Comparison of ENCODE assay signal across 8 mouse cellular contexts in the genomic region with DNA sequence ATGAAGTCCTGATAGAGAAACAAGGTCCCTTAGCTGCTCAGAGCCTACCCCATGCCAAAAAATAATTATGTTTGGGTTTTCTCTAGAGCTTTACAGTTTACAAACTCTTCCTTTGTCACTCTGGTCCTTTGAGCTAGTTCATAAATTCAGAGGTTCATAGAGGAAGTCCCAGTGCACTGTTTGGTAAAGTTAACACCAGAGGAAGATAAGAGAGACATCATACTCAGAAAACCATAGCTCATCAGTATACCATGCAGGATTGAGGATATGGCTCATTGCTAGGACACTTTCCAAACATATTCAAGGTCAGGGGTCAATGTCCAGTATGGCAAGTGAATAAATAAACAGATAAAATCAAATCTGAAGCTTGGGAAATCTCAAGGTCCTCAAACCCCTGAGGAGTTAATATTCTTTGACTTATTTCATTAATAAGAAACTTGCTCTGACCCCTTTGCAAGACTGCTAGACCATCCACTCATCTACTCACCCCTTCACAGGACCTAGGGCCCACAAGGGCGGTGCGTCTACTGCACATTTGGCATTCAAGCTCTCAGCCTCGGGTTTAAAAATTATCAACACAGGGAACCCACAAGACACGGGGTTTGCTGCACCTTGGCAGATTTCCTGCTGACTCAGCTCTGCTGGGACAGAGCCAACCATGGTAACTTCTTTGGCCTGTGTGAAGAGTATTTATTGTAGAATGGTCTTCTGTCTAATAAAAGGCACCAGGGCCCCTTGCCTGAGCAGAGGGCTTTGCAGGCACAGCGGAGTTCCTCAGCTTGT. TPM values are rescaled to one million over a fixed set of nuclear protein-coding genes. Genes with fewer than 3 reads are reported as not detected.
DNase-seq lines count a peak whose midpoint lies in the region; ATAC-seq and TF ChIP-seq lines count a peak whose summit lies in the region.

No protein-coding gene starts in this region.

- peak; percentile 91 to 97 for DNase-seq in adrenal gland, adult (ENCODE audit: inconsistent age in 2 of 2, low spot score in 1 of 2)
- DNase-seq in gastrocnemius, adult 2 months, result peak; percentile 57
- DNase-seq in kidney, postnatal 10 days, result peak; percentile 88
- DNase-seq in frontal cortex, postnatal 25 days (ENCODE audit: low spot score in 2 of 2), result no peak
- DNase-seq in forebrain, embryonic 10.5 days (ENCODE audit: extremely low spot score, low spot score), result no peak

- intact Hi-C loops in gastrocnemius, adult 2 months (cut with DNase I), result no loop called here

- H3K4me3 ChIP-seq in intestine, embryonic 15.5 days (replicated peaks), result no peak overlapping the region
- no peak overlapping the region for H3K4me3 ChIP-seq in intestine, postnatal 0 days (ENCODE audit: low read depth, low read length)
- no peak overlapping the region for H3K4me3 ChIP-seq in gastrocnemius, adult 2 months
- H3K4me3 ChIP-seq in stomach, embryonic 16.5 days (replicated peaks; ENCODE audit: low read length), result no peak overlapping the region
- no peak overlapping the region for H3K4me3 ChIP-seq in forebrain, embryonic 10.5 days

- no peak overlapping the region for H3K9ac ChIP-seq in intestine, embryonic 15.5 days
- H3K9ac ChIP-seq in intestine, postnatal 0 days (ENCODE audit: low read depth, low read length), result no peak overlapping the region
- no peak overlapping the region for H3K9ac ChIP-seq in stomach, embryonic 16.5 days (ENCODE audit: low read length)

- ATAC-seq in intestine, embryonic 15.5 days, result peak; percentile 67
- ATAC-seq in intestine, postnatal 0 days, result no peak
- ATAC-seq in stomach, embryonic 16.5 days (ENCODE audit: insufficient read depth, low FRiP score), result peak; percentile 76; the same call in 1 of the 2 replicates

- no peaks in the 10 kb centered on the region for H3K36me3 ChIP-seq in intestine, embryonic 15.5 days
- H3K36me3 ChIP-seq in intestine, postnatal 0 days (ENCODE audit: control insufficient read depth, insufficient read depth), result no peaks in the 10 kb centered on the region
- no peaks in the 10 kb centered on the region for H3K36me3 ChIP-seq in stomach, embryonic 16.5 days (ENCODE audit: control insufficient read depth, insufficient read depth, low read length)
- H3K36me3 ChIP-seq in forebrain, embryonic 10.5 days (replicated peaks), result no peaks in the 10 kb centered on the region

- H3K4me1 ChIP-seq in intestine, embryonic 15.5 days (replicated peaks), result peaks cover 15% of the 10 kb centered on the region; the same call in 1 of the 2 replicates
- H3K4me1 ChIP-seq in intestine, postnatal 0 days (replicated peaks; ENCODE audit: control insufficient read depth, insufficient read depth, low read length), result peaks cover 9% of the 10 kb centered on the region
- peaks cover 21% of the 10 kb centered on the region for H3K4me1 ChIP-seq in stomach, embryonic 16.5 days (ENCODE audit: control insufficient read depth, insufficient read depth, low read length)
- no peaks in the 10 kb centered on the region for H3K4me1 ChIP-seq in forebrain, embryonic 10.5 days

- H3K27ac ChIP-seq in intestine, embryonic 15.5 days, result no peak overlapping the region
- H3K27ac ChIP-seq in intestine, postnatal 0 days (ENCODE audit: low read depth, low read length), result no peak overlapping the region
- H3K27ac ChIP-seq in gastrocnemius, adult 2 months, result no peak overlapping the region
- peak overlapping the region; percentile 48 for H3K27ac ChIP-seq in stomach, embryonic 16.5 days (ENCODE audit: low read length)
- H3K27ac ChIP-seq in forebrain, embryonic 10.5 days, result no peak overlapping the region

- no peak for TF ChIP-seq CTCF in intestine, postnatal 0 days (IDR thresholded peaks at IDR 0.05; ENCODE audit: low read depth)
- TF ChIP-seq CTCF in gastrocnemius, adult 2 months (IDR thresholded peaks at IDR 0.05), result no peak

- WGBS in intestine, embryonic 15.5 days, result 32% methylated on average over 5 of the region's 5 CpGs
- 32% methylated on average over 5 of the region's 5 CpGs for WGBS in intestine, postnatal 0 days
- WGBS in stomach, embryonic 16.5 days, result 26% methylated on average over 5 of the region's 5 CpGs
- WGBS in forebrain, embryonic 10.5 days, result 83% methylated on average over 5 of the region's 5 CpGs

- no peak overlapping the region for H3K4me2 ChIP-seq in intestine, embryonic 15.5 days (replicated peaks)
- H3K4me2 ChIP-seq in intestine, postnatal 0 days (replicated peaks; ENCODE audit: low read depth), result no peak overlapping the region
- no peak overlapping the region for H3K4me2 ChIP-seq in stomach, embryonic 16.5 days (ENCODE audit: low read depth, low read length)

- H3K9me3 ChIP-seq in intestine, embryonic 15.5 days, result no peaks in the 10 kb centered on the region
- no peaks in the 10 kb centered on the region for H3K9me3 ChIP-seq in intestine, postnatal 0 days (ENCODE audit: control insufficient read depth)
- no peaks in the 10 kb centered on the region for H3K9me3 ChIP-seq in stomach, embryonic 16.5 days (replicated peaks; ENCODE audit: control insufficient read depth, low read length)
- H3K9me3 ChIP-seq in forebrain, embryonic 10.5 days, result no peaks in the 10 kb centered on the region

- no peaks in the 10 kb centered on the region for H3K27me3 ChIP-seq in intestine, embryonic 15.5 days (replicated peaks)
- no peaks in the 10 kb centered on the region for H3K27me3 ChIP-seq in intestine, postnatal 0 days (replicated peaks; ENCODE audit: control insufficient read depth, insufficient read depth, low read length)
- no peaks in the 10 kb centered on the region for H3K27me3 ChIP-seq in stomach, embryonic 16.5 days (ENCODE audit: control insufficient read depth, insufficient read depth, low read length)
- H3K27me3 ChIP-seq in forebrain, embryonic 10.5 days (ENCODE audit: poor library complexity, severe bottlenecking), result no peaks in the 10 kb centered on the region; the same call in 1 of the 2 replicates

RNA-seq across cellular contexts. Expression of gene Chst15, which starts 8.7 kb away (rescaled TPM):
- polyA plus RNA-seq in intestine, embryonic 15.5 days (2015; fragmentation: Nextera tagmentation; extraction: Ambion mirVana), result 23.0 and 23.1 TPM in 2 replicates
- polyA plus RNA-seq in intestine, postnatal 0 days (2015; fragmentation: Nextera tagmentation; extraction: Ambion mirVana), result 7.9 and 8.7 TPM in 2 replicates
- total RNA-seq in gastrocnemius, adult 2 months (2021), result 1 to 10 TPM; 2.6 to 3.0 TPM
- polyA plus RNA-seq in stomach, embryonic 16.5 days (2015; fragmentation: Nextera tagmentation; extraction: Ambion mirVana), result 24.6 and 25.5 TPM in 2 replicates
- 9.2 and 9.7 TPM in 2 replicates for polyA plus RNA-seq in forebrain, embryonic 10.5 days (2016; fragmentation: Nextera tagmentation; extraction: Ambion mirVana)

Comparison
In these comparisons a context has a peak if more than half of its experiments do, and no peak if none do; other contexts are left out.
1. DNase-seq: peak in adrenal gland, adult (2 of 2), gastrocnemius, adult 2 months (single experiment) and kidney, postnatal 10 days (single experiment); none in frontal cortex, postnatal 25 days (0 of 2) and forebrain, embryonic 10.5 days (single experiment).